Mouse (Mus musculus): Measurements from ENCODE around the gene Chst3.
"Not testable (repeated sequence)": the region's sequence is repeated elsewhere in the genome, so short reads cannot be mapped to it uniquely, and the experiment has no call there.

Chst3 gene

GRCm38 (mm10) chr10:60218591-60219499, at the start of gene Chst3:
Gene Chst3, minus strand, starts transcription at chr10:60219260.
- DNase-seq: peak; percentile 71

- no peak for DNase-seq
Measured at GRCm38 (mm10) chr10:60268738-60269137, 49.7 kb upstream of the Chst3 start.

GRCm38 (mm10) chr10:60266842-60267401, 47.9 kb upstream of the Chst3 start:
- DNase-seq: no peak

- DNase-seq: no peak
Measured at GRCm38 (mm10) chr10:60265252-60265651, 46.2 kb upstream of the Chst3 start.

- DNase-seq: no peak
Measured at GRCm38 (mm10) chr10:60263351-60263750, 44.3 kb upstream of the Chst3 start.

- peak; percentile 94 for DNase-seq
Measured at GRCm38 (mm10) chr10:60262386-60262785, 43.3 kb upstream of the Chst3 start.

- no peak for DNase-seq
Measured at GRCm38 (mm10) chr10:60261530-60261929, 42.5 kb upstream of the Chst3 start.

GRCm38 (mm10) chr10:60260557-60261294, 41.7 kb upstream of the Chst3 start:
- no peak for DNase-seq

- no peak for DNase-seq
Measured at GRCm38 (mm10) chr10:60257261-60257825, 38.3 kb upstream of the Chst3 start.

GRCm38 (mm10) chr10:60256088-60256487, 37.0 kb upstream of the Chst3 start:
- DNase-seq: no peak

GRCm38 (mm10) chr10:60252606-60253005, 33.5 kb upstream of the Chst3 start:
- DNase-seq: no peak

- DNase-seq: no peak
Measured at GRCm38 (mm10) chr10:60252187-60252586, 33.1 kb upstream of the Chst3 start.

- DNase-seq: no peak
Measured at GRCm38 (mm10) chr10:60250426-60250965, 31.4 kb upstream of the Chst3 start.

GRCm38 (mm10) chr10:60248345-60248744, 29.3 kb upstream of the Chst3 start:
- not testable (repeated sequence) for DNase-seq

- peak; percentile 76 for DNase-seq
Measured at GRCm38 (mm10) chr10:60246519-60246918, 27.5 kb upstream of the Chst3 start.

- DNase-seq: no peak
Measured at GRCm38 (mm10) chr10:60245635-60246034, 26.6 kb upstream of the Chst3 start.

GRCm38 (mm10) chr10:60245041-60245440, 26.0 kb upstream of the Chst3 start:
- DNase-seq: peak; percentile 97

GRCm38 (mm10) chr10:60243941-60244340, 24.9 kb upstream of the Chst3 start:
- DNase-seq: no peak

GRCm38 (mm10) chr10:60240416-60240815, 21.4 kb upstream of the Chst3 start:
- DNase-seq: no peak

GRCm38 (mm10) chr10:60237475-60238154, 18.6 kb upstream of the Chst3 start:
- peak; percentile 70 for DNase-seq

GRCm38 (mm10) chr10:60235876-60236275, 16.8 kb upstream of the Chst3 start:
- not testable (repeated sequence) for DNase-seq

GRCm38 (mm10) chr10:60234006-60234405, 14.9 kb upstream of the Chst3 start:
- DNase-seq: no peak
